25 mouse cellular contexts compared by ENCODE assay signal in genomic region chr15:99547732-99548131, GRCm38 (mm10). TPM values are rescaled to one million over a fixed set of nuclear protein-coding genes. Genes with fewer than 3 reads are reported as not detected.
"Had no signal": no experiment of that assay in that cellular context is flagged by ENCODE, and none has a peak within 500 bp of the region (broad histone marks: within the 10 kb centered on the region; RNA-seq: fewer than 3 reads in every experiment).

No protein-coding gene starts in this region.

- H3K9ac ChIP-seq: kidney, embryonic 15.5 days; limb, embryonic 13.5 days; liver, embryonic 13.5 days; midbrain, embryonic 12.5 days; midbrain, embryonic 15.5 days had no signal

- ATAC-seq: intestine, postnatal 0 days; midbrain, embryonic 15.5 days had no signal

- H3K4me2 ChIP-seq: kidney, embryonic 15.5 days; limb, embryonic 13.5 days; liver, embryonic 13.5 days; midbrain, embryonic 12.5 days; midbrain, embryonic 15.5 days had no signal

- H3K4me1 ChIP-seq: kidney, embryonic 15.5 days; liver, embryonic 13.5 days; midbrain, embryonic 12.5 days; midbrain, embryonic 15.5 days had no signal

- H3K4me3 ChIP-seq: kidney, embryonic 15.5 days; limb, embryonic 13.5 days; liver, embryonic 13.5 days; midbrain, embryonic 12.5 days; midbrain, embryonic 15.5 days had no signal

- H3K27me3 ChIP-seq: midbrain, embryonic 12.5 days; midbrain, embryonic 15.5 days had no signal

- H3K9me3 ChIP-seq: kidney, embryonic 15.5 days; limb, embryonic 13.5 days; liver, embryonic 13.5 days; midbrain, embryonic 12.5 days; midbrain, embryonic 15.5 days had no signal

- DNase-seq: kidney, adult 2 months; kidney, postnatal 10 days; kidney, postnatal 36 days; left cerebral cortex, postnatal 4 days; liver, embryonic 13.5 days; lung, adult 2 months; lung, postnatal 14 days; lung, postnatal 4 days; right cerebral cortex, postnatal 25 days; thymus, postnatal 25 days had no signal

- H3K27ac ChIP-seq: kidney, embryonic 15.5 days; limb, embryonic 13.5 days; liver, embryonic 13.5 days; midbrain, embryonic 12.5 days; midbrain, embryonic 15.5 days; stomach, postnatal 0 days had no signal

- H3K36me3 ChIP-seq: kidney, embryonic 15.5 days; limb, embryonic 13.5 days; liver, embryonic 13.5 days; midbrain, embryonic 12.5 days; midbrain, embryonic 15.5 days had no signal

RNA-seq across cellular contexts. Expression of gene Faim2, which starts 19.8 kb away (rescaled TPM):
- polyA plus RNA-seq: liver, adult 2 months had no signal

RNA-seq across cellular contexts. Expression of gene Aqp2, which starts 31.1 kb away (rescaled TPM):
- polyA plus RNA-seq: intestine, postnatal 0 days; limb, embryonic 13.5 days; liver, adult 2 months; liver, embryonic 13.5 days; liver, embryonic 16.5 days; lung, embryonic 16.5 days; midbrain, embryonic 12.5 days; midbrain, embryonic 15.5 days; neural tube, embryonic 11.5 days; neural tube, embryonic 14.5 days; small intestine, adult 2 months; stomach, embryonic 14.5 days; stomach, postnatal 0 days; thymus, postnatal 0 days had no signal

RNA-seq across cellular contexts. Expression of gene Aqp5, which starts 42.9 kb away (rescaled TPM):
- polyA plus RNA-seq: intestine, postnatal 0 days; liver, adult 2 months had no signal

RNA-seq across cellular contexts. Expression of gene Aqp6, which starts 53.5 kb away (rescaled TPM):
- polyA plus RNA-seq: intestine, postnatal 0 days; kidney, embryonic 15.5 days; limb, embryonic 13.5 days; liver, adult 2 months; liver, embryonic 13.5 days; liver, embryonic 16.5 days; lung, adult 2 months; lung, embryonic 16.5 days; small intestine, adult 2 months; spleen, adult 2 months; stomach, embryonic 14.5 days; stomach, postnatal 0 days; thymus, postnatal 0 days had no signal
